Mouse (Mus musculus) layer of hippocampus, postnatal 36 days (tissue): ENCODE results near the gene Prss8. TPM values are rescaled to one million over a fixed set of nuclear protein-coding genes. Genes with fewer than 3 reads are reported as not detected.

Source experiments
- DNase-seq, 2 experiments: peaks; one replicate each; pipeline ENCODE4 v3.0.0; 2022
- total RNA-seq, 2 experiments: library from RNA; stranded (reverse); gene quantifications; 2 replicates each; pipeline ENCODE4 v1.2.3; 2021

Gene Prss8
- total RNA-seq, 2 experiments from 2014 or later = 0.68 to 0.80 TPM

- DNase-seq = no peak
Observed at GRCm38 (mm10) chr7:127894480-127894879, 35.4 kb downstream of the Prss8 start.

- DNase-seq = no peak
Observed at GRCm38 (mm10) chr7:127890798-127891197, 39.1 kb downstream of the Prss8 start, which contains the start of gene Prss53. Gene Prss53 (minus strand): TSS chr7:127890970.

GRCm38 (mm10) chr7:127888821-127889220 lies 41.1 kb downstream of the Prss8 start:
- DNase-seq = no peak

- DNase-seq = no peak
Observed at GRCm38 (mm10) chr7:127887781-127888180, 42.1 kb downstream of the Prss8 start.

GRCm38 (mm10) chr7:127887191-127887590 lies 42.7 kb downstream of the Prss8 start:
- DNase-seq = no peak

GRCm38 (mm10) chr7:127886551-127886950 lies 43.4 kb downstream of the Prss8 start:
- no peak for DNase-seq

- no peak for DNase-seq
Observed at GRCm38 (mm10) chr7:127885951-127886350, 44.0 kb downstream of the Prss8 start.

GRCm38 (mm10) chr7:127880431-127880830 lies 49.5 kb downstream of the Prss8 start:
- no peak for DNase-seq

GRCm38 (mm10) chr7:127879301-127879700 lies 50.6 kb downstream of the Prss8 start:
- DNase-seq = no peak

GRCm38 (mm10) chr7:127876467-127877348 lies 53.2 kb downstream of the Prss8 start, which contains the start of gene Zfp668:
Gene Zfp668 (minus strand): TSS chr7:127876828.
- peak; percentile 88 for DNase-seq

GRCm38 (mm10) chr7:127876041-127876466 lies 53.9 kb downstream of the Prss8 start, which contains the start of gene Zfp646:
Gene Zfp646 (plus strand): TSS chr7:127876221.
- peak; percentile 75 to 79 for DNase-seq

Other genes starting within 250 kb of the Prss8 start
- 10 to 100 TPM; 23.1 to 25.8 TPM for gene Bcl7c, start 221.2 kb downstream of the Prss8 start, total RNA-seq
- gene Ctf1, start 217.4 kb downstream of the Prss8 start, total RNA-seq = 1 to 10 TPM; 2.1 to 2.4 TPM
- gene Ctf2, start 197.9 kb downstream of the Prss8 start, total RNA-seq = not detected
- 10 to 100 TPM; 63.5 to 65.2 TPM for gene Fbxl19, start 185.6 kb downstream of the Prss8 start, total RNA-seq
- gene Orai3, start 160.3 kb downstream of the Prss8 start, total RNA-seq = 10 to 100 TPM; 31.1 to 32.6 TPM
- gene Setd1a, start 153.4 kb downstream of the Prss8 start, total RNA-seq = 10 to 100 TPM; 46.2 to 46.9 TPM
- 1 to 10 TPM; 2.4 to 2.9 TPM for gene Gm49388, start 144.5 kb downstream of the Prss8 start, total RNA-seq
- 1 to 10 TPM; 8.3 to 8.6 TPM for gene Hsd3b7, start 129.5 kb downstream of the Prss8 start, total RNA-seq
- 10 to 100 TPM; 64.3 to 64.7 TPM for gene Stx4a, start 105.8 kb downstream of the Prss8 start, total RNA-seq
- gene Stx1b, start 105.6 kb downstream of the Prss8 start, total RNA-seq = 100 to 1,000 TPM; 342 to 346 TPM
- 10 to 100 TPM; 33.2 to 36.3 TPM for gene Zfp646, start 53.9 kb downstream of the Prss8 start, total RNA-seq
- 10 to 100 TPM; 24.5 to 25.5 TPM for gene Zfp668, start 53.3 kb downstream of the Prss8 start, total RNA-seq
- 1 to 10 TPM; 3.7 to 4.0 TPM for gene Prss53, start 39.1 kb downstream of the Prss8 start, total RNA-seq
- not detected for gene Gm21974, start 34.6 kb downstream of the Prss8 start, total RNA-seq
- gene Vkorc1, start 34.5 kb downstream of the Prss8 start, total RNA-seq = 10 to 100 TPM; 24.0 to 25.0 TPM
- gene Bckdk, start 26.0 kb downstream of the Prss8 start, total RNA-seq = 10 to 100 TPM; 35.7 to 41.6 TPM
- gene Kat8, start 17.6 kb downstream of the Prss8 start, total RNA-seq = 10 to 100 TPM; 33.8 to 36.2 TPM
- 10 to 100 TPM; 11.0 to 11.6 TPM for gene Prss36, start 16.6 kb upstream of the Prss8 start, total RNA-seq
- 100 to 1,000 TPM; 301 to 325 TPM for gene Fus, start 37.4 kb upstream of the Prss8 start, total RNA-seq
- gene Pycard, start 63.8 kb upstream of the Prss8 start, total RNA-seq = 1 to 10 TPM; 1.9 to 2.4 TPM
- under 1 TPM; 0.42 to 0.56 TPM for gene Trim72, start 73.8 kb upstream of the Prss8 start, total RNA-seq
- 10 to 100 TPM in 1 of 2 experiments, 1 to 10 TPM in 1; 9.1 to 12.0 TPM for gene Itgam, start 132.5 kb upstream of the Prss8 start, total RNA-seq
- gene Gm49368, start 132.6 kb upstream of the Prss8 start, total RNA-seq = not detected
- under 1 TPM; 0.12 to 0.33 TPM for gene Itgax, start 199.4 kb upstream of the Prss8 start, total RNA-seq
- under 1 TPM; 0.20 to 0.25 TPM for gene Itgad, start 224.3 kb upstream of the Prss8 start, total RNA-seq